Mouse (Mus musculus) MEL (cell line): ENCODE results near the gene Ate1. TPM values are rescaled to one million over a fixed set of nuclear protein-coding genes. Genes with fewer than 3 reads are reported as not detected.
A peak's percentile ranks its signal among the peaks of the same experiment; 100 is the strongest.

Source experiments
- DNase-seq: peaks from one replicate; pipeline ENCODE4 v3.0.0; 2011; ENCODE audit warnings: low read depth, low spot score
- H3K27ac ChIP-seq: 2 replicates; pipeline ENCODE4 v1.5.1; 2012; ENCODE audit warnings: low read depth, mild to moderate bottlenecking, control low read depth, low read length, moderate library complexity; ENCODE audit not compliant: control insufficient read depth
- H3K27me3 ChIP-seq, 2 experiments: fragments of 150-350 bp in 1 of 2; sonication (generic) in 1 of 2; 2 replicates each; pipeline ENCODE4 v1.6.1; 2012; ENCODE audit warnings: low read length in 2 of 2, mild to moderate bottlenecking in 2 of 2, improper control_type of control experiment in 1 of 2, moderate library complexity in 1 of 2; ENCODE audit not compliant: insufficient read depth in 2 of 2, control insufficient read depth in 1 of 2
- H3K36me3 ChIP-seq, 2 experiments: 2 replicates each; pipeline ENCODE4 v1.6.1; 2012 to 2014; ENCODE audit warnings: low read length in 2 of 2, improper control_type of control experiment in 1 of 2, inconsistent platforms in 1 of 2, mild to moderate bottlenecking in 1 of 2; ENCODE audit not compliant: insufficient read depth in 2 of 2, control insufficient read depth in 1 of 2
- H3K4me1 ChIP-seq, 2 experiments: fragments of 150-350 bp in 1 of 2; sonication (generic) in 1 of 2; 2 replicates each; pipeline ENCODE4 v1.6.1; 2012; ENCODE audit warnings: low read length in 2 of 2, improper control_type of control experiment in 1 of 2, mild to moderate bottlenecking in 1 of 2; ENCODE audit not compliant: insufficient read depth in 2 of 2, control insufficient read depth in 1 of 2
- H3K4me3 ChIP-seq, 2 experiments: fragments of 150-350 bp in 1 of 2; sonication (generic) in 1 of 2; 2 replicates each; pipeline ENCODE4 v1.5.1; 2012; ENCODE audit warnings: low read depth in 2 of 2, low read length in 2 of 2, mild to moderate bottlenecking in 2 of 2, moderate library complexity in 2 of 2, control low read depth in 1 of 2, improper control_type of control experiment in 1 of 2; ENCODE audit not compliant: control insufficient read depth in 1 of 2, insufficient read depth in 1 of 2
- H3K79me2 ChIP-seq: 2 replicates; pipeline ENCODE4 v1.6.1; 2012; ENCODE audit warnings: mild to moderate bottlenecking, low read length, moderate library complexity; ENCODE audit not compliant: control insufficient read depth, poor library complexity, insufficient read depth
- H3K9ac ChIP-seq: 2 replicates; pipeline ENCODE4 v1.6.1; 2012; ENCODE audit warnings: low read depth, mild to moderate bottlenecking, control low read depth, low read length, moderate library complexity; ENCODE audit not compliant: control insufficient read depth, poor library complexity, severe bottlenecking
- H3K9me3 ChIP-seq: fragments of 150-350 bp; sonication (generic); replicated peaks from 2 replicates; pipeline ENCODE4 v1.6.1; 2012; ENCODE audit warnings: mild to moderate bottlenecking, low read length, improper control_type of control experiment, moderate library complexity; ENCODE audit not compliant: insufficient read depth
- CHD2 ChIP-seq: IDR thresholded peaks from 2 replicates; pipeline ENCODE4 v1.6.1; 2011; ENCODE audit warnings: low read length, improper control_type of control experiment
- CTCF ChIP-seq, 3 experiments: IDR thresholded peaks in 2 of 3; conservative IDR thresholded peaks in 1 of 3; 2 replicates each; pipeline ENCODE4 v1.5.1; 2011 to 2012; ENCODE audit warnings: low read length in 3 of 3, low read depth in 2 of 3, mild to moderate bottlenecking in 2 of 3, improper control_type of control experiment in 1 of 3, inconsistent platforms in 1 of 3, mixed read lengths in 1 of 3, moderate library complexity in 1 of 3; ENCODE audit not compliant: control insufficient read depth in 1 of 3, insufficient read depth in 1 of 3, poor library complexity in 1 of 3, severe bottlenecking in 1 of 3
- E2F4 ChIP-seq: IDR thresholded peaks from 2 replicates; pipeline ENCODE4 v1.6.1; 2011; ENCODE audit warnings: low read depth, low read length, improper control_type of control experiment, borderline replicate concordance
- ETS1 ChIP-seq: IDR thresholded peaks from 2 replicates; pipeline ENCODE4 v1.6.1; 2012; ENCODE audit warnings: low read depth, mild to moderate bottlenecking, inconsistent platforms, low read length, improper control_type of control experiment, moderate library complexity
- GATA1 ChIP-seq: IDR thresholded peaks from 2 replicates; pipeline ENCODE4 v1.6.1; 2011; ENCODE audit warnings: low read depth, low read length, improper control_type of control experiment
- MAFK ChIP-seq: IDR thresholded peaks from 2 replicates; pipeline ENCODE4 v1.6.1; 2011; ENCODE audit warnings: low read depth, mild to moderate bottlenecking, low read length, improper control_type of control experiment, borderline replicate concordance
- MYC ChIP-seq: IDR thresholded peaks from 2 replicates; pipeline ENCODE4 v1.6.1; 2011; ENCODE audit warnings: low read depth, mild to moderate bottlenecking, low read length, improper control_type of control experiment, moderate library complexity
- NELFE ChIP-seq: IDR thresholded peaks from 2 replicates; pipeline ENCODE4 v1.6.1; 2011; ENCODE audit warnings: low read depth, low read length, improper control_type of control experiment
- NRF1 ChIP-seq: IDR thresholded peaks from 2 replicates; pipeline ENCODE4 v1.6.1; 2014; ENCODE audit warnings: low read depth, mild to moderate bottlenecking, inconsistent platforms, low read length, improper control_type of control experiment, moderate library complexity; ENCODE audit not compliant: poor library complexity, insufficient read depth, severe bottlenecking
- POLR2A ChIP-seq, 2 experiments: IDR thresholded peaks; 2 replicates each; pipeline ENCODE4 v1.6.1; 2011 to 2012; ENCODE audit warnings: low read length in 2 of 2, mild to moderate bottlenecking in 2 of 2, control low read depth in 1 of 2, improper control_type of control experiment in 1 of 2, low read depth in 1 of 2, moderate library complexity in 1 of 2; ENCODE audit not compliant: control insufficient read depth in 1 of 2, insufficient read depth in 1 of 2, poor library complexity in 1 of 2
- POLR2AphosphoS2 ChIP-seq: IDR thresholded peaks from 2 replicates; pipeline ENCODE4 v1.6.1; 2011; ENCODE audit warnings: low read length, improper control_type of control experiment
- POLR2AphosphoS5 ChIP-seq: IDR thresholded peaks from 2 replicates; pipeline ENCODE4 v1.6.1; 2012; ENCODE audit warnings: low read depth, borderline replicate concordance, mild to moderate bottlenecking, inconsistent platforms, low read length, moderate library complexity, mixed read lengths
- RAD21 ChIP-seq: IDR thresholded peaks from 2 replicates; pipeline ENCODE4 v1.6.1; 2011; ENCODE audit warnings: mild to moderate bottlenecking, low read depth, low read length, improper control_type of control experiment
- SMC3 ChIP-seq: IDR thresholded peaks from 2 replicates; pipeline ENCODE4 v1.6.1; 2011; ENCODE audit warnings: low read depth, low read length, improper control_type of control experiment
- TCF12 ChIP-seq: IDR thresholded peaks from 2 replicates; pipeline ENCODE4 v1.6.1; 2014; ENCODE audit warnings: low read depth, mild to moderate bottlenecking, inconsistent platforms, low read length, improper control_type of control experiment, moderate library complexity
- USF1 ChIP-seq: IDR thresholded peaks from 2 replicates; pipeline ENCODE4 v1.6.1; 2014; ENCODE audit warnings: low read depth, mild to moderate bottlenecking, inconsistent platforms, low read length, improper control_type of control experiment, moderate library complexity
- USF2 ChIP-seq, 2 experiments: IDR thresholded peaks; 2 replicates each; pipeline ENCODE4 v1.6.1; 2011 to 2012; ENCODE audit warnings: improper control_type of control experiment in 2 of 2, low read length in 2 of 2, borderline replicate concordance in 1 of 2, inconsistent platforms in 1 of 2, low read depth in 1 of 2, mild to moderate bottlenecking in 1 of 2; ENCODE audit not compliant: insufficient read depth in 1 of 2
- ZC3H11A ChIP-seq: IDR thresholded peaks from 2 replicates; pipeline ENCODE4 v1.6.1; 2012; ENCODE audit warnings: low read depth, mild to moderate bottlenecking, inconsistent platforms, low read length, improper control_type of control experiment
- polyA plus RNA-seq, 2 experiments: library from polyadenylated mRNA; stranded (reverse) in 1 of 2; unstranded in 1 of 2; fragments of >175 nt in 1 of 2; fragments of >200 nt in 1 of 2; gene quantifications; 2 replicates each; pipeline versions ENCODE4 v1.2.1 to v1.2.4; 2012; ENCODE audit warnings: low replicate concordance in 2 of 2, low read depth in 1 of 2; ENCODE audit not compliant: insufficient read length in 2 of 2, insufficient read depth in 1 of 2, missing spikeins in 1 of 2
- total RNA-seq: library from RNA; depleted of rRNA; stranded (reverse); fragments of 300-350 nt; gene quantifications from 2 replicates; pipeline ENCODE4 v1.2.3, GENCODE M21; 2012

Ate1 gene
- total and polyA plus RNA-seq, 3 experiments = 21.9 to 28.6 TPM; not detected in 1

DNA sequence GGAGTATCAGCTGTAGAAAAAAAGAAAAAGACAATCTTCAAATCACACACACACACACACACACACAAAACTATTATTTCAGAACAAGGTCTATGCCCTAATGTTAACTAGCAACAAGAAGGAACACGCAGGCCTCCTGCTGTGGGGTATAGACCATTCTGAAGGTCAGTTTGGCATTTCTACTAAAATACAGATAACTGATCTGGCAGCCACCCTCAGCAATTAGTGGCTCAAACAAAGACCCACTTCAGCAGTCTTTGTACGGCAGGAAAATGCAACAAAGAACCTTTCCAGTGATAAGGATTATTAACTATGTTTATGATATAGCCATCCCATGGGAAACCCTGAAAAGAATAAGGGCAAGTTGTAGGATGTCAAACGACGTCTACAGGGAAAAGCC is 16.9 kb upstream of the Ate1 start:
- Histone ChIP-seq H3K36me3 (peaks cover 12 to 34% of the 10 kb centered on the region in 2 experiments; a peak in 3 of 4 replicates), H3K27ac (no peak overlapping the region), H3K27me3 (no peaks in the 10 kb centered on the region), H3K4me1 (peaks cover 0 to 3% of the 10 kb centered on the region in 2 experiments; a peak in 1 of 4 replicates), H3K4me3 (no peak overlapping the region), H3K9ac (no peak overlapping the region)
- no peak for DNase-seq
- TF ChIP-seq CHD2 = no peak
- no peak for TF ChIP-seq MYC
- no peak for TF ChIP-seq POLR2AphosphoS2
- TF ChIP-seq POLR2AphosphoS5 = no peak
- TF ChIP-seq USF2 (IDR thresholded peaks at IDR 0.05; ENCODE audit: borderline replicate concordance in 1 of 2, insufficient read depth in 1 of 2, low read depth in 1 of 2, low read length in 2 of 2) = no peak
- no peak for TF ChIP-seq POLR2A (IDR thresholded peaks at IDR 0.05; ENCODE audit: control insufficient read depth in 1 of 2, insufficient read depth in 1 of 2, low read depth in 1 of 2, low read length in 2 of 2, poor library complexity in 1 of 2)
- no peak for TF ChIP-seq SMC3
- no peak for TF ChIP-seq NRF1
- no peak for TF ChIP-seq MAFK
- TF ChIP-seq NELFE = no peak
- no peak for TF ChIP-seq ETS1
- no peak for TF ChIP-seq RAD21
- no peak for TF ChIP-seq GATA1
- no peak for TF ChIP-seq CTCF (IDR thresholded peaks at IDR 0.05 in 2 of 3, conservative IDR thresholded peaks at IDR 0.05 in 1 of 3; ENCODE audit: control insufficient read depth in 1 of 3, insufficient read depth in 1 of 3, low read depth in 2 of 3, low read length in 3 of 3, poor library complexity in 1 of 3, severe bottlenecking in 1 of 3)
- TF ChIP-seq USF1 = no peak
- no peak for TF ChIP-seq ZC3H11A
- no peak for TF ChIP-seq E2F4
- TF ChIP-seq TCF12 = no peak
- TF ChIP-seq, all 39 proteins: peak for 0
- no peaks in the 10 kb centered on the region for H3K9me3 ChIP-seq
- H3K79me2 ChIP-seq = 0 out of 2 replicates have a peak, but pooled peaks cover 3% of the 10 kb centered on the region

DNA sequence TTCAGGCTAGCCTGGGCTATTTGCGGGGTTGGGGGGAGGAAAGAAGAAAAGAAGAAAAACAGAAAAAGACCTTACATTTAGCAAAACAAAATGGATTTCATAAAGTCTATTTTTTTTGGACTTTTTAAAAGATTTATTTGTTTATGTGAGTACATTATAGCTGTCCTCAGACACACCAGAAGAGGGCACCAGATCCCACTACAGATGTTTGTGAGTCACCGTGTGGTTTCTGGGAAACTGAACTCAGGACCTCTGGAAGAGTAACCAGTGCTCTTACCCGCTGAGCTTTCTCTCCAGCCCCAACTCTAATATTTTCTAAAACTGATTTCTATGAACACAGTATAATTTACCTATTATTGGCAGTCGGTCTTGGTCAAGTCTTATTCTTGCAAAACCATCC is 15.0 kb upstream of the Ate1 start:
- TF ChIP-seq CTCF (IDR thresholded peaks at IDR 0.05 in 2 of 3, conservative IDR thresholded peaks at IDR 0.05 in 1 of 3; ENCODE audit: control insufficient read depth in 1 of 3, insufficient read depth in 1 of 3, low read depth in 2 of 3, low read length in 3 of 3, poor library complexity in 1 of 3, severe bottlenecking in 1 of 3) = peak; percentile 11 to 31 (median 26); a peak in 2 of 6 replicates
- no peak for TF ChIP-seq POLR2AphosphoS2
- H3K79me2 ChIP-seq = no peaks in the 10 kb centered on the region
- H3K27me3 ChIP-seq = no peaks in the 10 kb centered on the region
- DNase-seq = peak; percentile 34
- H3K4me3 ChIP-seq = no peak overlapping the region
- H3K4me1 ChIP-seq = peaks cover 0 to 3% of the 10 kb centered on the region in 2 experiments; a peak in 1 of 4 replicates
- no peak overlapping the region for H3K27ac ChIP-seq
- H3K9ac ChIP-seq = no peak overlapping the region
- H3K36me3 ChIP-seq = peaks cover 12 to 35% of the 10 kb centered on the region in 2 experiments; a peak in 3 of 4 replicates
- no peaks in the 10 kb centered on the region for H3K9me3 ChIP-seq
